Mouse (Mus musculus) CH12.LX (cell line): ENCODE measurements around the gene Myh9. TPM values are rescaled to one million over a fixed set of nuclear protein-coding genes. Genes with fewer than 3 reads are reported as not detected.

Source experiments
- DNase-seq: peaks from one replicate; pipeline ENCODE4 v3.0.0-alpha.2; 2013; ENCODE audit errors: extremely low read depth
- H3K27ac ChIP-seq: 2 replicates; pipeline ENCODE4 v1.5.1; 2012; ENCODE audit warnings: low read depth, mild to moderate bottlenecking, control low read depth, moderate library complexity; ENCODE audit not compliant: insufficient read depth
- H3K27me3 ChIP-seq: replicated peaks from 2 replicates; pipeline ENCODE3; 2012; ENCODE audit warnings: inconsistent platforms
- H3K36me3 ChIP-seq, 2 experiments: replicated peaks in 1 of 2; 2 replicates each; pipeline versions ENCODE3 to v1.6.1; 2012; ENCODE audit warnings: inconsistent platforms in 1 of 2, low read length in 1 of 2, mild to moderate bottlenecking in 1 of 2, mixed read lengths in 1 of 2, moderate library complexity in 1 of 2; ENCODE audit not compliant: control insufficient read depth in 1 of 2, insufficient read depth in 1 of 2
- H3K4me1 ChIP-seq, 2 experiments: 2 replicates each; pipeline ENCODE4 v1.6.1; 2012; ENCODE audit warnings: inconsistent platforms in 1 of 2, moderate library complexity in 1 of 2; ENCODE audit not compliant: insufficient read depth in 2 of 2, control insufficient read depth in 1 of 2
- H3K4me2 ChIP-seq: 2 replicates; pipeline ENCODE4 v1.6.1; 2012; ENCODE audit warnings: low read depth, mild to moderate bottlenecking, control low read depth; ENCODE audit not compliant: poor library complexity, insufficient read depth, severe bottlenecking
- H3K4me3 ChIP-seq, 3 experiments: fragments of 150-350 bp in 1 of 3; sonication (generic) in 1 of 3; replicated peaks in 1 of 3; 2 replicates each; pipeline versions ENCODE3 to v1.5.1; 2011 to 2012; ENCODE audit warnings: low read depth in 2 of 3, low read length in 2 of 3, mild to moderate bottlenecking in 2 of 3, moderate library complexity in 2 of 3, control low read depth in 1 of 3, improper control_type of control experiment in 1 of 3, inconsistent platforms in 1 of 3, mixed read lengths in 1 of 3; ENCODE audit not compliant: poor library complexity in 1 of 3
- H3K79me2 ChIP-seq: replicated peaks from 2 replicates; pipeline ENCODE4 v1.6.1; 2012; ENCODE audit warnings: mild to moderate bottlenecking, moderate library complexity; ENCODE audit not compliant: control insufficient read depth, poor library complexity, insufficient read depth, severe bottlenecking; ENCODE audit errors: extremely low read depth
- H3K9ac ChIP-seq: 2 replicates; pipeline ENCODE4 v1.6.1; 2012; ENCODE audit warnings: low read depth, mild to moderate bottlenecking, control low read depth, moderate library complexity; ENCODE audit not compliant: insufficient read depth
- H3K9me3 ChIP-seq: replicated peaks from 2 replicates; pipeline ENCODE3; 2012; ENCODE audit warnings: low read length, inconsistent platforms, mixed read lengths
- CHD1 ChIP-seq: IDR thresholded peaks from 2 replicates; pipeline ENCODE4 v1.6.1; 2012; ENCODE audit warnings: low read depth, low read length, improper control_type of control experiment, inconsistent platforms
- CHD2 ChIP-seq: IDR thresholded peaks from 2 replicates; pipeline ENCODE4 v1.6.1; 2011; ENCODE audit warnings: low read length, improper control_type of control experiment
- CTCF ChIP-seq, 2 experiments: IDR thresholded peaks in 1 of 2; conservative IDR thresholded peaks in 1 of 2; 2 replicates each; pipeline ENCODE4 v1.5.1; 2011 to 2012; ENCODE audit warnings: low read depth in 2 of 2, low read length in 2 of 2, improper control_type of control experiment in 1 of 2, inconsistent platforms in 1 of 2, mild to moderate bottlenecking in 1 of 2, moderate library complexity in 1 of 2
- E2F4 ChIP-seq: IDR thresholded peaks from 2 replicates; pipeline ENCODE4 v1.6.1; 2011; ENCODE audit warnings: low read depth, low read length, improper control_type of control experiment; ENCODE audit not compliant: insufficient replicate concordance
- ELF1 ChIP-seq: IDR thresholded peaks from 2 replicates; pipeline ENCODE4 v1.6.1; 2014; ENCODE audit warnings: low read depth, mild to moderate bottlenecking, inconsistent platforms, low read length, improper control_type of control experiment
- GABPA ChIP-seq: IDR thresholded peaks from 2 replicates; pipeline ENCODE4 v1.6.1; 2012; ENCODE audit warnings: low read depth, low read length, improper control_type of control experiment, inconsistent platforms; ENCODE audit not compliant: insufficient replicate concordance
- IRF4 ChIP-seq: IDR thresholded peaks from 2 replicates; pipeline ENCODE4 v1.6.1; 2014; ENCODE audit warnings: low read depth, mild to moderate bottlenecking, inconsistent platforms, low read length, improper control_type of control experiment
- JUN ChIP-seq: IDR thresholded peaks from 2 replicates; pipeline ENCODE4 v1.6.1; 2011; ENCODE audit warnings: low read depth, mild to moderate bottlenecking, low read length, improper control_type of control experiment, moderate library complexity; ENCODE audit not compliant: insufficient read depth
- JUND ChIP-seq: conservative IDR thresholded peaks from 2 replicates; pipeline ENCODE4 v1.6.1; 2011; ENCODE audit warnings: low read depth, low read length, improper control_type of control experiment
- MAFK ChIP-seq: IDR thresholded peaks from 2 replicates; pipeline ENCODE4 v1.6.1; 2011; ENCODE audit warnings: low read length, improper control_type of control experiment; ENCODE audit not compliant: insufficient replicate concordance
- MAZ ChIP-seq: IDR thresholded peaks from 2 replicates; pipeline ENCODE4 v1.6.1; 2012; ENCODE audit warnings: low read depth, mild to moderate bottlenecking, inconsistent platforms, low read length, improper control_type of control experiment, moderate library complexity
- MEF2A ChIP-seq: IDR thresholded peaks from 2 replicates; pipeline ENCODE4 v1.6.1; 2014; ENCODE audit warnings: low read depth, mild to moderate bottlenecking, inconsistent platforms, low read length, improper control_type of control experiment, borderline replicate concordance
- MYC ChIP-seq: IDR thresholded peaks from 2 replicates; pipeline ENCODE4 v1.6.1; 2011; ENCODE audit warnings: low read depth, mild to moderate bottlenecking, improper control_type of control experiment, low read length
- NELFE ChIP-seq: IDR thresholded peaks from 2 replicates; pipeline ENCODE4 v1.6.1; 2011; ENCODE audit warnings: low read depth, low read length, improper control_type of control experiment
- NRF1 ChIP-seq: IDR thresholded peaks from 2 replicates; pipeline ENCODE4 v1.6.1; 2014; ENCODE audit warnings: low read depth, mild to moderate bottlenecking, inconsistent platforms, low read length, improper control_type of control experiment, moderate library complexity
- PAX5 ChIP-seq: IDR thresholded peaks from 2 replicates; pipeline ENCODE4 v1.6.1; 2012; ENCODE audit warnings: low read length, inconsistent platforms, mixed read lengths
- POLR2A ChIP-seq: IDR thresholded peaks from 2 replicates; pipeline ENCODE4 v1.6.1; 2011; ENCODE audit warnings: low read depth, mild to moderate bottlenecking, improper control_type of control experiment, low read length
- POLR2AphosphoS2 ChIP-seq: IDR thresholded peaks from 2 replicates; pipeline ENCODE4 v1.6.1; 2011; ENCODE audit warnings: low read depth, low read length, improper control_type of control experiment
- RCOR1 ChIP-seq: conservative IDR thresholded peaks from 2 replicates; pipeline ENCODE4 v1.6.1; 2012; ENCODE audit warnings: low read depth, mild to moderate bottlenecking, inconsistent platforms, low read length, improper control_type of control experiment
- UBTF ChIP-seq: IDR thresholded peaks from 2 replicates; pipeline ENCODE4 v1.6.1; 2012; ENCODE audit warnings: low read depth, mild to moderate bottlenecking, inconsistent platforms, low read length, improper control_type of control experiment, moderate library complexity
- USF2 ChIP-seq: conservative IDR thresholded peaks from 2 replicates; pipeline ENCODE4 v1.6.1; 2011; ENCODE audit warnings: low read depth, low read length, improper control_type of control experiment
- ZC3H11A ChIP-seq: IDR thresholded peaks from 2 replicates; pipeline ENCODE4 v1.6.1; 2012; ENCODE audit warnings: low read depth, mild to moderate bottlenecking, inconsistent platforms, low read length, improper control_type of control experiment
- ZKSCAN1 ChIP-seq: IDR thresholded peaks from 2 replicates; pipeline ENCODE4 v1.6.1; 2012; ENCODE audit warnings: low read depth, inconsistent platforms, low read length, improper control_type of control experiment, borderline replicate concordance
- dilution Hi-C: fragments of 300-500 bp; cut with MboI; formaldehyde crosslinking; loops from 2 replicates; pipeline ENCODE4 v1.14.3; 2020; ENCODE audit warnings: low sequenced_read_pairs; ENCODE audit not compliant: extremely low pct_unique_long_range_greater_than_20kb, extremely low pct_ligation_motif_present
- in situ Hi-C: fragments of 300-500 bp; cut with MboI; formaldehyde crosslinking; loops from 3 replicates; pipeline ENCODE4 v1.14.3; 2019; ENCODE audit warnings: low sequenced_read_pairs, low pct_ligation_motif_present, low pct_unique_long_range_greater_than_20kb, mixed read lengths
- polyA plus RNA-seq: library from polyadenylated mRNA; unstranded; fragments of >175 nt; gene quantifications from 2 replicates; pipeline ENCODE4 v1.2.1, GENCODE M21; 2012; ENCODE audit warnings: low read depth; ENCODE audit not compliant: insufficient read length
- total RNA-seq, 2 experiments: library from RNA; depleted of rRNA; stranded (reverse); fragments of 300-350 nt in 1 of 2; fragments of >200 nt in 1 of 2; gene quantifications; 2 replicates each; pipeline ENCODE4 v1.2.3; 2012 to 2014

The Myh9 gene
- total and polyA plus RNA-seq, 3 experiments: 43.8 to 165 (median 146) TPM

DNA sequence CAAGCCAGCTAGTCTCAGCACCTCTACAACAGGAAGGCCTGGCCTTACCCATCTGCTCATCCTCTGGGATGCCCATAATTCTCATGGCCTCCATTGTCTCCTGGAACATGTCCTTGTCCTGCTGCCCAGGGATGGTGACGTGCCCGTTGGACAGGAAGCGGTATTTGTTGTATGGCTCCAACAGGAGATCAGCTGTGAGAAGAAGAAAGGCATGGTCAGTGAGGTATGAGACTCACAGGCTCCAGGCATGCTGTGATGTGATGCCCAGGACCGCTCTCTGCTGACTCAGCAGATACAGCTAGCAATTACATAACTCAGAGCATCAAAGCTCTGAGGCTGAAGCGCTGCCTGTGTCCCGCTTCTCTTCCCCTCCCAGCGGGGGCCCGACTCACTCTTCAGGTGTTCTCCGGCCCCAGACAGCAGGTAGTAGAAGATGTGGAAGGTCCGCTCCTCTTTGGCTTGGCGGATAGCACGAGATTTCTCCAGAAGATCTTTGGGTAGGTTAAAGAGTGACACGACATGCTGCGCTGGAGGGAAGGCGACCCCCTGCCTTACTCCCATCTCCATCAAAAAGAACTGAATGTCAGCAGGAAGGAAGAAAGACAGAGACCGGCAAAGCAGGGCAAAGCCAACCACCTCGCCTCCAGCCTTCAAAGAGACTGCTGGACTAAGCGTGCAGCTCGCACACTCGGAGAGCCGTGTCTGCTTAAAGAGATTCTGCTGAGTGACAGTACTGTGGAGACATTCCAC is 51.1 kb downstream of the Myh9 start:
- Histone ChIP-seq H3K4me2 (no peak overlapping the region), H3K27me3 (no peaks in the 10 kb centered on the region), H3K4me1 (peaks cover 4 to 5% of the 10 kb centered on the region in 2 experiments; a peak in 1 of 4 replicates), H3K36me3 (peaks cover 93 to 100% of the 10 kb centered on the region in 2 experiments), H3K9me3 (no peaks in the 10 kb centered on the region), H3K79me2 (peaks cover 13% of the 10 kb centered on the region), H3K9ac (no peak overlapping the region), H3K4me3 (no peak overlapping the region), H3K27ac (no peak overlapping the region)
- dilution Hi-C loops: no loop called here
- no peak for DNase-seq
- TF ChIP-seq POLR2A (no peak), MAFK (peak; percentile 89), PAX5 (no peak), UBTF (no peak), ZC3H11A (no peak)
- in situ Hi-C loops: no loop called here

DNA sequence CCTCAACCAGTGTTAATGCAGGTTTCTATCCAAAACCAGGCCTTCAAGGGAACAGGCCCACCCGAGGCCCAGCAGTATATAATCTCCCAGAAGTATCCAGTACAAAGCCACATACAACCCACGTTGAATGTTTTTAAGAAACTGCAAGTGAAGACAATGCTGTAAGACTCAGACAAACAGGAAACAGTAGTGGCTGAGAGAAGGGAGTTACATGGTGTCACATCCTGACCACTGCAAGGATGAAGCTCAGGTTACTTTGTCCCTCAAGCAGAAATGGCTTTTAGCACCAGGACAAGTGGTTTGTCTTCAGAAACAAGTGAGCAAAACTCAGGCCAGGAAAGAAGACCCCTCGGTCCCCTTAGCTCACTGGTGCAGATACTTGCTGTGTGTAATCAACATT is 52.8 kb downstream of the Myh9 start:
- in situ Hi-C loops: loop anchor here (5.0 kb wide), 1 partner anchor 53 kb away; the partner anchor contains the start of gene Myh9
- no peak overlapping the region for H3K4me2 ChIP-seq
- peaks cover 9% of the 10 kb centered on the region; the same call in 1 of the 2 replicates for H3K79me2 ChIP-seq
- H3K27ac ChIP-seq: no peak overlapping the region
- H3K9me3 ChIP-seq: no peaks in the 10 kb centered on the region
- no peaks in the 10 kb centered on the region for H3K27me3 ChIP-seq
- no peaks in the 10 kb centered on the region for H3K4me1 ChIP-seq
- no peak overlapping the region for H3K9ac ChIP-seq
- DNase-seq: no peak
- dilution Hi-C loops: no loop called here
- TF ChIP-seq PAX5 (no peak), USF2 (no peak), POLR2AphosphoS2 (no peak), IRF4 (no peak), JUN (no peak), CTCF (conservative IDR thresholded peaks at IDR 0.05 in 1 of 2, IDR thresholded peaks at IDR 0.05 in 1 of 2; ENCODE audit: low read depth in 2 of 2, low read length in 2 of 2) (no peak), MYC (no peak)
- peaks cover 95 to 100% of the 10 kb centered on the region in 2 experiments for H3K36me3 ChIP-seq
- no peak overlapping the region for H3K4me3 ChIP-seq

DNA sequence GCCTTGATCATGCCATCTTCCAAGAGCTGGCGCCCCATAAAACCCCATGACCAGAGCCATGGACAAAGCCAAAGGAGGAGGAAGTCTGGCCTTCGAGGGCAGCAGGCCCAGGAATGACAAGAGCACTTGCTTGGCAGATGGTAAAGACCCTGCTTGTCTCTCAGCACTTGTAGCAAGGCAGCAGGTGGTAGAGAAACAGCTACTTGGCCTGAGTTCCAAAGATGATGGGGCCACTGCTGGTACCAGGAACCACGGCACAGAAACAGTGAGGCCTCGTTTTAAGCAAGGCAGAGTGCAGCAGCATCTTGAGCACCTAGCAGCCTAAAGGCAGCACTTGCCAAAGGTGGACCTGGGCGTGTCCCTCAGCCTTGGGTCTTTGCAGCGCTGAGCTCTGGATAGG is 53.6 kb downstream of the Myh9 start:
- Histone ChIP-seq H3K4me3 (no peak overlapping the region), H3K27ac (no peak overlapping the region), H3K79me2 (peaks cover 6% of the 10 kb centered on the region; the same call in 1 of the 2 replicates), H3K36me3 (peaks cover 96 to 100% of the 10 kb centered on the region in 2 experiments), H3K27me3 (no peaks in the 10 kb centered on the region), H3K4me2 (no peak overlapping the region), H3K9me3 (no peaks in the 10 kb centered on the region), H3K4me1 (no peaks in the 10 kb centered on the region), H3K9ac (no peak overlapping the region)
- in situ Hi-C loops (loop anchor here (5.0 kb wide), 1 partner anchor 54 kb away; the partner anchor contains the start of gene Myh9), dilution Hi-C loops (no loop called here)
- TF ChIP-seq ZKSCAN1: no peak
- no peak for TF ChIP-seq ZC3H11A
- TF ChIP-seq PAX5: no peak
- no peak for TF ChIP-seq NELFE
- TF ChIP-seq CHD2: no peak
- TF ChIP-seq MYC: no peak
- TF ChIP-seq E2F4: no peak
- no peak for TF ChIP-seq RCOR1
- no peak for TF ChIP-seq JUND
- TF ChIP-seq GABPA: no peak
- TF ChIP-seq CTCF (conservative IDR thresholded peaks at IDR 0.05 in 1 of 2, IDR thresholded peaks at IDR 0.05 in 1 of 2; ENCODE audit: low read depth in 2 of 2, low read length in 2 of 2): no peak
- TF ChIP-seq MAFK: no peak
- no peak for TF ChIP-seq ELF1
- no peak for TF ChIP-seq MAZ
- TF ChIP-seq MEF2A: no peak
- no peak for TF ChIP-seq CHD1
- no peak for TF ChIP-seq NRF1
- no peak for TF ChIP-seq POLR2A
- no peak for DNase-seq
